Mouse (Mus musculus) splenic B cell, adult 2 months (primary cell): Measurements from ENCODE around the gene Gphb5.

ENCODE experiments used
- DNase-seq: peaks from one replicate; pipeline ENCODE4 v3.0.0-alpha.2; 2011; ENCODE audit warnings: low read depth, low spot score
- H3K27me3 ChIP-seq: 2 replicates; pipeline ENCODE4 v1.6.1; 2012; ENCODE audit warnings: mild to moderate bottlenecking, low read length, moderate library complexity, mixed read lengths; ENCODE audit not compliant: control insufficient read depth, poor library complexity, insufficient read depth, severe bottlenecking
- H3K36me3 ChIP-seq: 2 replicates; pipeline ENCODE4 v1.6.1; 2012; ENCODE audit warnings: mild to moderate bottlenecking, low read length, moderate library complexity, mixed read lengths; ENCODE audit not compliant: control insufficient read depth, poor library complexity, insufficient read depth, severe bottlenecking

Gphb5 gene

GRCm38 (mm10) chr12:75425882-75426281, 9.3 kb upstream of the Gphb5 start:
- H3K27me3 ChIP-seq: no peaks in the 10 kb centered on the region
- no peaks in the 10 kb centered on the region for H3K36me3 ChIP-seq
- DNase-seq: no peak

GRCm38 (mm10) chr12:75424817-75425216, 8.2 kb upstream of the Gphb5 start:
- no peak for DNase-seq
- H3K36me3 ChIP-seq: no peaks in the 10 kb centered on the region
- H3K27me3 ChIP-seq: no peaks in the 10 kb centered on the region

- DNase-seq: no peak
- Histone ChIP-seq H3K27me3 (no peaks in the 10 kb centered on the region), H3K36me3 (no peaks in the 10 kb centered on the region)
Measured at GRCm38 (mm10) chr12:75424359-75424758, 7.8 kb upstream of the Gphb5 start.

GRCm38 (mm10) chr12:75414991-75415390, 1.6 kb downstream of the Gphb5 start:
- no peaks in the 10 kb centered on the region for H3K36me3 ChIP-seq
- DNase-seq: no peak

GRCm38 (mm10) chr12:75412964-75413363, 3.6 kb downstream of the Gphb5 start:
- DNase-seq: peak; percentile 16
- H3K27me3 ChIP-seq: no peaks in the 10 kb centered on the region
- H3K36me3 ChIP-seq: no peaks in the 10 kb centered on the region

More at GRCm38 (mm10) chr12:75414991-75415390, 1.6 kb downstream of the Gphb5 start:
- H3K27me3 ChIP-seq: no peaks in the 10 kb centered on the region

GRCm38 (mm10) chr12:75397077-75397476, 19.5 kb downstream of the Gphb5 start:
- H3K27me3 ChIP-seq: no peaks in the 10 kb centered on the region
- DNase-seq: no peak
- no peaks in the 10 kb centered on the region for H3K36me3 ChIP-seq

GRCm38 (mm10) chr12:75396616-75397015, 20.0 kb downstream of the Gphb5 start:
- DNase-seq: no peak
- Histone ChIP-seq H3K27me3 (no peaks in the 10 kb centered on the region), H3K36me3 (no peaks in the 10 kb centered on the region)

- DNase-seq: no peak
- Histone ChIP-seq H3K36me3 (no peaks in the 10 kb centered on the region), H3K27me3 (no peaks in the 10 kb centered on the region)
Measured at GRCm38 (mm10) chr12:75394011-75394773, 22.4 kb downstream of the Gphb5 start.

- H3K27me3 ChIP-seq: no peaks in the 10 kb centered on the region
- DNase-seq: no peak
Measured at GRCm38 (mm10) chr12:75391526-75391925, 25.1 kb downstream of the Gphb5 start.

GRCm38 (mm10) chr12:75389308-75390135, 27.1 kb downstream of the Gphb5 start:
- DNase-seq: peak; percentile 25
- H3K36me3 ChIP-seq: no peaks in the 10 kb centered on the region
- H3K27me3 ChIP-seq: no peaks in the 10 kb centered on the region

More at GRCm38 (mm10) chr12:75391526-75391925, 25.1 kb downstream of the Gphb5 start:
- no peaks in the 10 kb centered on the region for H3K36me3 ChIP-seq

GRCm38 (mm10) chr12:75388521-75388920, 28.1 kb downstream of the Gphb5 start:
- Histone ChIP-seq H3K36me3 (no peaks in the 10 kb centered on the region), H3K27me3 (no peaks in the 10 kb centered on the region)
- DNase-seq: no peak

- no peaks in the 10 kb centered on the region for H3K36me3 ChIP-seq
- DNase-seq: no peak
- H3K27me3 ChIP-seq: no peaks in the 10 kb centered on the region
Measured at GRCm38 (mm10) chr12:75387846-75388245, 28.7 kb downstream of the Gphb5 start.

GRCm38 (mm10) chr12:75387156-75387555, 29.4 kb downstream of the Gphb5 start:
- Histone ChIP-seq H3K36me3 (no peaks in the 10 kb centered on the region), H3K27me3 (no peaks in the 10 kb centered on the region)
- no peak for DNase-seq

- H3K36me3 ChIP-seq: no peaks in the 10 kb centered on the region
- DNase-seq: no peak
Measured at GRCm38 (mm10) chr12:75386731-75387130, 29.9 kb downstream of the Gphb5 start.

GRCm38 (mm10) chr12:75376126-75376525, 40.5 kb downstream of the Gphb5 start:
- no peak for DNase-seq
- no peaks in the 10 kb centered on the region for H3K27me3 ChIP-seq
- H3K36me3 ChIP-seq: no peaks in the 10 kb centered on the region

More at GRCm38 (mm10) chr12:75386731-75387130, 29.9 kb downstream of the Gphb5 start:
- no peaks in the 10 kb centered on the region for H3K27me3 ChIP-seq
